Mouse (Mus musculus): ENCODE results near the gene Frem1. TPM values are rescaled to one million over a fixed set of nuclear protein-coding genes. Genes with fewer than 3 reads are reported as not detected.
A peak's percentile ranks its signal among the peaks of the same experiment; 100 is the strongest.

Gene Frem1
- polyA plus RNA-seq, 1 experiment from 2014 or later: 6.6 TPM

DNA sequence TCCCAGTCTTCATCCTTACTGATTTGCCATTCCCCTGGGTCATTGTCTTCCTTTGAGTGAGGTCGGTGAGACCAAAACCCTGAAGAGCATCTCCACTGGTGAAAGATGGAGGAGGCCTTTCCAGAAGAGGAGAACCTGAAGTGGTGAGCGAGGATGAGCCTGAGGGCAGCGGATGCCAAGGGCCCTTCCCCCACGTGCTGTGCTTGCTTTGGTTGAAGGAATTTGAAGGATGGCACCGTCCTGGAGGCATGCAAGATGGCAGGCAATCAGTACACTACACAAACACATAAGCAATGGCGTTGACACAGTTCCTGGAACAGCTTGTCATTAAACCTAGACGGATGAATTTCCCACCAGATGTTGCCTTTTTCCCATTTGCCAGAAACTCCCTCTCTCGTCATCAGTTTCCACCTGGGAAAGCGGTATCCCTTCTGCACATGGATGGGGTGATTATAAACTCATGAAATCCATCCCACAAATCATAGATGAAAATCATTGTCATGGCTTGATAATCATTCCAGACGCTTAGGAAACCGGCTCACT, 137.5 kb downstream of the Frem1 start:
- H3K9ac ChIP-seq: no peak overlapping the region
- ATAC-seq: no peak
- H3K4me2 ChIP-seq (replicated peaks): no peak overlapping the region
- no peak overlapping the region for H3K4me3 ChIP-seq (replicated peaks)
- H3K27ac ChIP-seq: no peak overlapping the region
- 80% methylated on average over 11 of the region's 11 CpGs for WGBS
- no peaks in the 10 kb centered on the region for H3K9me3 ChIP-seq
- no peaks in the 10 kb centered on the region for H3K36me3 ChIP-seq
- H3K4me1 ChIP-seq (replicated peaks): no peaks in the 10 kb centered on the region
- H3K27me3 ChIP-seq (replicated peaks): no peaks in the 10 kb centered on the region

DNA sequence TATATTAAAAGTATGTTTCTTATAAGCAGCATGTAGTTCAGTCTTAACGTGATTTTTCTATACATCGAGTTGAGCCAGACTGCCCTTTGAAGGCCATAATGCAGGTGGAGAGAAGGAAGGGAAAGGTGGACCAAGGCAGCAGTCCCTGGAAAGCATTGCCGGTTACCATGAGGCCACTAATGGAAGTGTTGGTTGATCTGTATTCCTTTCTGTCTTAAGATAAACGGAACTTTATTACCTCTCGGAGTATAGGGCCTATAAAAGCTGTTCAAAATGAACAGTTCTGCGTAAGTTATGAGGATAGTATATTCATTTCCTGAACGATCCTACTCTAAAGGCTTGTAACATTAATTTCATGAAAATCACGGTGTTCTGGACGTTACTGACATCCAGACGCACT, 156.9 kb downstream of the Frem1 start:
- peak; percentile 57 for ATAC-seq
- Histone ChIP-seq H3K27me3 (replicated peaks) (no peaks in the 10 kb centered on the region), H3K4me1 (replicated peaks) (no peaks in the 10 kb centered on the region; the same call in 1 of the 2 replicates), H3K9me3 (no peaks in the 10 kb centered on the region), H3K4me3 (replicated peaks) (no peak overlapping the region), H3K36me3 (no peaks in the 10 kb centered on the region), H3K9ac (no peak overlapping the region), H3K4me2 (replicated peaks) (no peak overlapping the region), H3K27ac (no peak overlapping the region)
- WGBS: 53% methylated on average over 10 of the region's 10 CpGs

GRCm38 (mm10) chr4:82892247-82892646, 159.9 kb downstream of the Frem1 start:
- no peak for ATAC-seq
- no peaks in the 10 kb centered on the region for H3K27me3 ChIP-seq (replicated peaks)
- no peak overlapping the region for H3K9ac ChIP-seq
- no peaks in the 10 kb centered on the region for H3K9me3 ChIP-seq
- H3K4me2 ChIP-seq (replicated peaks): no peak overlapping the region
- H3K4me1 ChIP-seq (replicated peaks): no peaks in the 10 kb centered on the region; the same call in 1 of the 2 replicates
- WGBS: 87% methylated on average over 5 of the region's 5 CpGs
- H3K27ac ChIP-seq: no peak overlapping the region
- H3K36me3 ChIP-seq: no peaks in the 10 kb centered on the region
- no peak overlapping the region for H3K4me3 ChIP-seq (replicated peaks)

- H3K4me1 ChIP-seq (replicated peaks): no peaks in the 10 kb centered on the region; the same call in 1 of the 2 replicates
- no peak overlapping the region for H3K4me2 ChIP-seq (replicated peaks)
- H3K9ac ChIP-seq: no peak overlapping the region
- H3K4me3 ChIP-seq (replicated peaks): no peak overlapping the region
- no peaks in the 10 kb centered on the region for H3K36me3 ChIP-seq
- no peaks in the 10 kb centered on the region for H3K27me3 ChIP-seq (replicated peaks)
- ATAC-seq: no peak
- 73% methylated on average over 2 of the region's 2 CpGs for WGBS
- H3K27ac ChIP-seq: no peak overlapping the region
- H3K9me3 ChIP-seq: no peaks in the 10 kb centered on the region
These were observed 160.6 kb downstream of the Frem1 start for GRCm38 (mm10) chr4:82891566-82891965.

GRCm38 (mm10) chr4:82891049-82891448, 161.1 kb downstream of the Frem1 start:
- Histone ChIP-seq H3K4me2 (replicated peaks) (no peak overlapping the region), H3K27ac (peak overlapping the region; percentile 33; the same call in 1 of the 2 replicates), H3K36me3 (no peaks in the 10 kb centered on the region), H3K4me1 (replicated peaks) (no peaks in the 10 kb centered on the region; the same call in 1 of the 2 replicates), H3K4me3 (replicated peaks) (no peak overlapping the region), H3K27me3 (replicated peaks) (no peaks in the 10 kb centered on the region), H3K9me3 (no peaks in the 10 kb centered on the region), H3K9ac (no peak overlapping the region)
- 56% methylated on average over 7 of the region's 7 CpGs for WGBS
- ATAC-seq: peak; percentile 49; the same call in 1 of the 2 replicates

DNA sequence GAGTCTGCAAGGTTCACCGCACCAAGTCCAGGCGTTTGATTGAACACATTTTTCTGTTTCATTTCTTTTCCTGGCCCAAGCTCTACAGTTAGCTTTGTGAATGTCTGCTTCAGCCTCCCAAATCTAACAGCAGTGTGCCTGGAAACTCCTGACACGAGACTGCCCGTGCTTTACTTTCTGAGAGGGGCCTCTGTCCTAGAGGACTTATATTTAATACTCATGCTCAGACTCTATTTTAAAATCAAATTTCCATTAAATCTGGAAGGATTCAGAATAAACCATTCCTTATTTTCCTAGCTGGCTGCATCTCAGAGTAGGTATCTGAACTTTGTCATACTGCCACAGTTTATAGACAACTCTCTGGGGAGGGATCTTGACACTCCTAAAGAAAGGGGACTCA, 161.6 kb downstream of the Frem1 start:
- Histone ChIP-seq H3K27ac (peak overlapping the region; percentile 33; the same call in 1 of the 2 replicates), H3K4me3 (replicated peaks) (no peak overlapping the region), H3K4me1 (replicated peaks) (no peaks in the 10 kb centered on the region; the same call in 1 of the 2 replicates), H3K9ac (no peak overlapping the region), H3K36me3 (no peaks in the 10 kb centered on the region), H3K4me2 (replicated peaks) (no peak overlapping the region), H3K27me3 (replicated peaks) (no peaks in the 10 kb centered on the region), H3K9me3 (no peaks in the 10 kb centered on the region)
- no peak for ATAC-seq
- WGBS: 69% methylated on average over 4 of the region's 4 CpGs

GRCm38 (mm10) chr4:82886148-82886547, 166.0 kb downstream of the Frem1 start:
- no peaks in the 10 kb centered on the region for H3K9me3 ChIP-seq
- no peaks in the 10 kb centered on the region; the same call in 1 of the 2 replicates for H3K4me1 ChIP-seq (replicated peaks)
- no peak overlapping the region for H3K4me3 ChIP-seq (replicated peaks)
- no peak overlapping the region for H3K27ac ChIP-seq
- H3K27me3 ChIP-seq (replicated peaks): no peaks in the 10 kb centered on the region
- no peaks in the 10 kb centered on the region for H3K36me3 ChIP-seq
- no peak for ATAC-seq
- H3K4me2 ChIP-seq (replicated peaks): no peak overlapping the region
- H3K9ac ChIP-seq: no peak overlapping the region
- 61% methylated on average over 2 of the region's 2 CpGs for WGBS

- Histone ChIP-seq H3K4me1 (replicated peaks) (no peaks in the 10 kb centered on the region), H3K9me3 (no peaks in the 10 kb centered on the region), H3K4me3 (replicated peaks) (no peak overlapping the region), H3K9ac (no peak overlapping the region), H3K36me3 (no peaks in the 10 kb centered on the region), H3K27ac (no peak overlapping the region), H3K27me3 (replicated peaks) (no peaks in the 10 kb centered on the region), H3K4me2 (replicated peaks) (no peak overlapping the region)
- 23% methylated on average over 1 of the region's 1 CpGs for whole genome bisulfite sequencing
- ATAC-seq: no peak
These were observed 166.6 kb downstream of the Frem1 start for GRCm38 (mm10) chr4:82885535-82885913.

DNA sequence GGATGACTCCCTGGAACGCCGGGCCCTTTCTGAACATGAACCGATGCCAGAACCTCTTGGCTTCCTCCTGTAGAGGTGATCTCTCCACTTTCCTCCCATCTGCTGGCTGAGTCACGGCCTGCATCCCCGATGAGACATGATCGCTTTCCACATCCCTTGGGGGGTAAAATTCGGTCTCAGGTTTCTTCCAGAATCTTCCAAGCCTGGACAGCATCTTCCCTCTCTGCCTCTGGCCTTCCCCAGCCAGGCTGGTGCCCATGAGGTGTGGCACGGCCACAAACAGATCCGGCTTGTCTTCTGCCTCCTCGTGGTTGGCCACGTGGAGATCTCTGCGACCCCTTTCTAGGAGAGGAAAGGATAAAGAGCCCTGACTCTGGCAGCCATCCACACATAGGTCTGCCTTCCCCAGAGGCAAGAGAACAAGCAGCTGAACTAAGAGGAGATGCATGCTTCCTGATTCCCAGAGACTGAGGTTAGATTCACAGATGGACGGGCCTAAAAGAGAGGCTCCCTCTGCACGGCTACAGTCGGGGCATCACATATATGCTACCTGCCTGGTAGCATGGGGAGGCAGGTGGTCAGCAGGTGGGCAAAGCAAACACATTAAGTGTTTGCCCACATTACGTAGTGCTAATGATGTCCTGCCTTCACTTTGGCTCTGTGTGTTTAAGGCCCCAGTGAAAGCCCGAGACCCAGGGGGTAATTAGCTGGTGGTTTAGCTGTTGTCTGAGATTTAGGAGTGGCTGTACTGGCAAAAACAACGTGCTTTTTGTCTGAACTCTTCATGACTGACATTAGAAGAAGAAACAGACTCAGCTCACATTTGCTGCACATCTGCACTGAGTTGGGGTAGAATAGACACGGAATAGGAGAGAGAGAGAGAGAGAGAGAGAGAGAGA, 167.3 kb downstream of the Frem1 start, which contains the start of gene Cer1:
TSS of gene Cer1 (minus strand) at position 513 of the 899 bp plus-strand sequence.
- no peak for ATAC-seq
- no peak within 1 kb of the TSS for H3K9ac ChIP-seq
- no peaks in the 10 kb centered on the region for H3K9me3 ChIP-seq
- no peaks in the 10 kb centered on the region for H3K4me1 ChIP-seq (replicated peaks)
- no peaks in the 10 kb centered on the region for H3K27me3 ChIP-seq (replicated peaks)
- no peak within 1 kb of the TSS for H3K4me2 ChIP-seq (replicated peaks)
- H3K4me3 ChIP-seq (replicated peaks): no peak within 1 kb of the TSS
- WGBS: 60% methylated on average over 19 of the region's 19 CpGs
- H3K27ac ChIP-seq: no peak within 1 kb of the TSS
- no peaks in the 10 kb centered on the region for H3K36me3 ChIP-seq

- no peak overlapping the region for H3K4me2 ChIP-seq (replicated peaks)
- H3K27me3 ChIP-seq (replicated peaks): no peaks in the 10 kb centered on the region
- no peak overlapping the region for H3K4me3 ChIP-seq (replicated peaks)
- H3K9ac ChIP-seq: no peak overlapping the region
- no peaks in the 10 kb centered on the region for H3K9me3 ChIP-seq
- WGBS: 77% methylated on average over 9 of the region's 9 CpGs
- no peak for ATAC-seq
- no peaks in the 10 kb centered on the region for H3K4me1 ChIP-seq (replicated peaks)
- no peak overlapping the region for H3K27ac ChIP-seq
- no peaks in the 10 kb centered on the region for H3K36me3 ChIP-seq
These were observed 169.6 kb downstream of the Frem1 start for GRCm38 (mm10) chr4:82882500-82882899.

DNA sequence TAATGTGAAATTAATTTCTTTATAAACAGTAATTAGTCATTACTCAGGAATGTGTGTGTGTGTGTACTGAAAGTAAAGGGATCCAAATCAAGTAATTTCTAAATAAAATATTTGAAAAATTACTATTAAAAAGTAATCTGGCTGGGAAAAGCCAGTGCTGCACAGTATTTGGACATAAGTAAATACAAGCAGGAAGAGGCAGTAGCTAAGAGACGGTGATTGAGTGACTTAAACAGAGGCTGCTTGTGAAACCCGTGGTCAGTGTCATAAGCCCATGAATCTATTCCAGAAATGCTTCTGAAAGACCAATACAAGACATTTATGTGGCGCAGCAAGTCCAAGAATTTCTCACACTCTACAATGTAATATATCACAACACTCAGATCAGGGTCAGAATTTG, 170.8 kb downstream of the Frem1 start:
- Histone ChIP-seq H3K9me3 (no peaks in the 10 kb centered on the region), H3K36me3 (no peaks in the 10 kb centered on the region), H3K4me3 (replicated peaks) (no peak overlapping the region), H3K4me1 (replicated peaks) (no peaks in the 10 kb centered on the region), H3K9ac (no peak overlapping the region), H3K27me3 (replicated peaks) (no peaks in the 10 kb centered on the region), H3K4me2 (replicated peaks) (no peak overlapping the region), H3K27ac (no peak overlapping the region)
- WGBS: 63% methylated on average over 3 of the region's 3 CpGs
- ATAC-seq: no peak

- Histone ChIP-seq H3K4me3 (replicated peaks) (no peak overlapping the region), H3K4me2 (replicated peaks) (no peak overlapping the region), H3K36me3 (no peaks in the 10 kb centered on the region), H3K9me3 (no peaks in the 10 kb centered on the region), H3K9ac (no peak overlapping the region), H3K4me1 (replicated peaks) (no peaks in the 10 kb centered on the region), H3K27ac (no peak overlapping the region), H3K27me3 (replicated peaks) (no peaks in the 10 kb centered on the region)
- no peak for ATAC-seq
- 72% methylated on average over 2 of the region's 2 CpGs for WGBS
These were observed 171.9 kb downstream of the Frem1 start for GRCm38 (mm10) chr4:82880243-82880642.
